Mouse (Mus musculus) kidney, embryonic 14.5 days (tissue): ENCODE measurements around the gene Il17rc. TPM values are rescaled to one million over a fixed set of nuclear protein-coding genes. Genes with fewer than 3 reads are reported as not detected.

Experiments
- ATAC-seq: fragments of 200-750 bp; cut with Nextera tagmentation; 2 replicates; pipeline ENCODE4 v1.8.0; 2017; ENCODE audit warnings: moderate number of reproducible peaks, mild to moderate bottlenecking, moderate TSS enrichment, moderate library complexity; ENCODE audit not compliant: low FRiP score, low TSS enrichment
- H3K27ac ChIP-seq: fragments of 300-500 bp; sonication (generic); 2 replicates; pipeline ENCODE4 v1.5.1; 2014; ENCODE audit warnings: low read depth, mild to moderate bottlenecking, low read length, moderate library complexity, mixed read lengths
- H3K27me3 ChIP-seq: fragments of 300-500 bp; sonication (generic); 2 replicates; pipeline ENCODE4 v1.6.1; 2014; ENCODE audit warnings: mild to moderate bottlenecking, low read length; ENCODE audit not compliant: control insufficient read depth, insufficient read depth
- H3K36me3 ChIP-seq: fragments of 300-500 bp; sonication (generic); 2 replicates; pipeline ENCODE4 v1.6.1; 2014; ENCODE audit warnings: low read length, mixed read lengths; ENCODE audit not compliant: control insufficient read depth, insufficient read depth
- H3K4me1 ChIP-seq: fragments of 300-500 bp; sonication (generic); 2 replicates; pipeline ENCODE4 v1.6.1; 2014; ENCODE audit warnings: low read length, mixed read lengths; ENCODE audit not compliant: control insufficient read depth, insufficient read depth
- H3K4me2 ChIP-seq: fragments of 300-500 bp; sonication (generic); replicated peaks from 2 replicates; pipeline ENCODE4 v1.6.1; 2014; ENCODE audit warnings: low read depth, mild to moderate bottlenecking, low read length
- H3K4me3 ChIP-seq: fragments of 300-500 bp; sonication (generic); 2 replicates; pipeline ENCODE4 v1.5.1; 2014; ENCODE audit warnings: mild to moderate bottlenecking, low read length
- H3K9ac ChIP-seq: fragments of 300-500 bp; sonication (generic); 2 replicates; pipeline ENCODE4 v1.6.1; 2014; ENCODE audit warnings: low read depth, mild to moderate bottlenecking, low read length, moderate library complexity
- H3K9me3 ChIP-seq: fragments of 300-500 bp; sonication (generic); 2 replicates; pipeline ENCODE4 v1.6.1; 2016; ENCODE audit warnings: low read length; ENCODE audit not compliant: control insufficient read depth
- WGBS: fragments of 180-500 bp; shearing (Covaris S2); extraction: QIAGEN DNeasy Blood & Tissue Kit; methylation state at CpG from one replicate; pipeline ENCODE4 v1.1.7; 2014; 5-methylcytosine and 5-hydroxymethylcytosine counted together
- polyA plus RNA-seq: library from polyadenylated mRNA; unstranded; fragments of >200 nt; fragmentation: Nextera tagmentation; extraction: Ambion mirVana; gene quantifications from 2 replicates; pipeline ENCODE4 v1.2.1, GENCODE M21; 2014

Il17rc gene
- polyA plus RNA-seq, result 9.3 and 9.5 TPM in 2 replicates

DNA sequence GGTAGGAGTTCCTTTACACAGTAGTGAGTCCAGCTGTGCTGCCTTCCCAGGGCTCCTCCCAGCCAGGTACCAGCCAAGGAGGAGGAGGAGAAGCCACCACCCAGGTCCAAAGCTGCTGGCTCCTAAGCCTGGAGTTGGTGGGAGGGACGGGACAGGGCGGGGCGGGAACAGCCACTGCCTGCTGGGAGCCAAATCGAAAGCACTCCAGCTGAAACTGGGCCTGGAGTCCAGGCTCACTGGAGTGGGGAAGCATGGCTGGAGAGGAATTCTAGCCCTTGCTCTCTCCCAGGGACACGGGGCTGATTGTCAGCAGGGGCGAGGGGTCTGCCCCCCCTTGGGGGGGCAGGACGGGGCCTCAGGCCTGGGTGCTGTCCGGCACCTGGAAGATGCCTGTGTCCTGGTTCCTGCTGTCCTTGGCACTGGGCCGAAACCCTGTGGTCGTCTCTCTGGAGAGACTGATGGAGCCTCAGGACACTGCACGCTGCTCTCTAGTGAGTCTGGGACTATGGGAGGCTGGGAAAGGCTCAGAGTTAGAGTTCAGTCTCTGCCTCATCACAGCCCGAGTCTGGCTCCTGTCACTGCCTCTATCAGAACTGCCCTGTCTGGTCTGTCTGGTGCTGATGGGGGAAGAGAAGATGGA is at the start of gene Il17rc:
Il17rc (plus strand) TSS at position 131 of the 640 bp plus-strand sequence.
- H3K4me3 ChIP-seq, result peak within 1 kb of the TSS; percentile 21; the same call in 1 of the 2 replicates
- 14% methylated on average over 12 of the region's 12 CpGs for WGBS
- peaks cover 8% of the 10 kb centered on the region; the same call in 1 of the 2 replicates for H3K27me3 ChIP-seq
- no peaks in the 10 kb centered on the region for H3K36me3 ChIP-seq
- ATAC-seq, result peak; percentile 48; the same call in 1 of the 2 replicates
- H3K4me2 ChIP-seq, result peak within 1 kb of the TSS; percentile 42
- H3K4me1 ChIP-seq, result peaks cover 20% of the 10 kb centered on the region; the same call in 1 of the 2 replicates
- no peaks in the 10 kb centered on the region for H3K9me3 ChIP-seq
- peak within 1 kb of the TSS; percentile 47 for H3K9ac ChIP-seq
- H3K27ac ChIP-seq, result no peak within 1 kb of the TSS

DNA sequence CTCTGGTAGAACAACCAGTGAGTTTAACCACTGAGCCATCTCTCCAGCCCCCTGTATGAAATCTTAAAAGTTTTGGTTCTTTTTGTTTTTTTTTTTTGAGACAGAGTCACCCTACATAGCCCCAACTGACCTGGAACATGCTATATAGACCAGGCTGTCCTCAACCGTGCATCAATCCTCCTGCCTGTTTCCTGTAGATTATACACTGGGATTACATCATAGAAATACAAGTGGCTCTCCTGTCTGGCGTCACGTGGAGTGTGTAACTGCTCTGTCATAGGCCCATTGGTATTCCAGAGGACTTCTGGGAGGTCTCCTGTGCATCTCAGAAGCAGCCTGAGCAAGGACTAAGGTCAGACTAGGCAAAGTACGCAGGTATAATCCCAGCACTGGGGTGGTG is 48.2 kb upstream of the Il17rc start:
- H3K27ac ChIP-seq, result no peak overlapping the region
- peaks cover 4% of the 10 kb centered on the region; the same call in 1 of the 2 replicates for H3K9me3 ChIP-seq
- no peaks in the 10 kb centered on the region for H3K27me3 ChIP-seq
- H3K9ac ChIP-seq, result no peak overlapping the region
- WGBS, result 73% methylated on average over 4 of the region's 4 CpGs
- H3K4me1 ChIP-seq, result 0 out of 2 replicates have a peak, but pooled peaks cover 7% of the 10 kb centered on the region
- H3K36me3 ChIP-seq, result no peaks in the 10 kb centered on the region
- H3K4me2 ChIP-seq, result no peak overlapping the region
- no peak for ATAC-seq
- H3K4me3 ChIP-seq, result no peak overlapping the region

DNA sequence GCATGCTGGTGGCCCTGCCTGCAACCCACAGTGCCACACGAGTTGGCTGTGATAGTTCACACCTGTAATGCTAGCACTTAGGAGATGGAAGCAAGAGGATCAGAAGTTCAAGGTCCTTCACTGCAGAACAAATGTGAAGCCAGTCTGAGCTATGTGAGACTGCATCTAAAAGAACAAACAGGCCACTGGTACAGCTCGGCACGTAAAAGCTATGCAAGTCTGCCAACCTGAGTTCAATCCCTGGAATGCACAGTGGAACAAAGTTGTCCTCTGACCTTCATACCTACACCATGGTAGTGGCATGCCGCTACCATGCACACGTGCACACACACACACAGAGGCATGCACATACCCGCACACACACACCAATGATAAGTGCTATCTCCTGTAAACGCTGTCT is 47.0 kb upstream of the Il17rc start:
- no peak overlapping the region for H3K9ac ChIP-seq
- peaks cover 4% of the 10 kb centered on the region; the same call in 1 of the 2 replicates for H3K9me3 ChIP-seq
- no peak for ATAC-seq
- H3K36me3 ChIP-seq, result no peaks in the 10 kb centered on the region
- H3K27me3 ChIP-seq, result no peaks in the 10 kb centered on the region
- H3K4me1 ChIP-seq, result no peaks in the 10 kb centered on the region
- H3K4me2 ChIP-seq, result no peak overlapping the region
- 82% methylated on average over 7 of the region's 7 CpGs for WGBS
- no peak overlapping the region for H3K27ac ChIP-seq
- no peak overlapping the region for H3K4me3 ChIP-seq

DNA sequence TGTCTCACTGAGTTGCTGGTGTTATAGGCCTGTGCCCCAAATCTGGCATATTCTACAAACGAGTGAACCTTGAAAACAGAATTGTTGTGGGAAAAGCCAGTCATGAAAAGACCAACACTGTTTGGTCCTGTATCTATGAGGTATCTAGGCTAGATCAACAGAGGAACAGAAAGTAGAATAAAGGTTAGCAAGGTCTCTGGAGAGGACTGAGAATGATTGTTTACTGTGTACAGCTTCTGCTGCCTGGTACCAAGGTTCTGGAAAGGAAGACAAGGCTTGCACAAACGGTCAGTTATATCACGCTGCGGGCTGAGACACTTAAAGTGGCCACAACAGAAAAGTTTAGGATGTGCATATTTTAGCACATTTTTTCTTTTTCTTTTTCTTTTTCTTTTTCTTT is 44.5 kb upstream of the Il17rc start:
- Histone ChIP-seq H3K4me2 (no peak overlapping the region), H3K36me3 (no peaks in the 10 kb centered on the region), H3K9me3 (peaks cover 4% of the 10 kb centered on the region; the same call in 1 of the 2 replicates), H3K27me3 (no peaks in the 10 kb centered on the region), H3K4me1 (no peaks in the 10 kb centered on the region), H3K9ac (no peak overlapping the region), H3K27ac (no peak overlapping the region), H3K4me3 (no peak overlapping the region)
- 88% methylated on average over 4 of the region's 4 CpGs for WGBS
- no peak for ATAC-seq

DNA sequence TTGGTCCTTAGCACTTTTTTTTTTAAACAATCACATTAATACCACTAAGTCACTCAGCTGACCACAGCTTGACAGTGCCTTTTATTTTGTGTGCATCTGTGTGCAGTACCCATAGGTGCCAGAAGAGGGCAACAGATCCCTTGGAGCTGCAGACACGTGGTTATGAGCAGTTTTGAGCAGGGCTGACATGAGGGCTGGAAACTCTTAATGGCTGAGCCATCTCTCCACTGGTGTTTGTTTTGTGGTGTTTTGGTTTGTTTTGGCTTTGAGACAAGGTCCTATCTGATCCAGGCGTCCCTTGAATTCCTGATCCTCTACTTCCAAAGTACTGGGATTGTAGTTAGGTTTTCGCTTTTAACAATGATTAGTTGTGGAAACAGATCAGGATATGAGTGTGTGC is 43.8 kb upstream of the Il17rc start:
- peaks cover 4% of the 10 kb centered on the region; the same call in 1 of the 2 replicates for H3K9me3 ChIP-seq
- H3K4me2 ChIP-seq, result no peak overlapping the region
- WGBS, result 60% methylated on average over 3 of the region's 3 CpGs
- no peak overlapping the region for H3K9ac ChIP-seq
- H3K4me3 ChIP-seq, result no peak overlapping the region
- 0 out of 2 replicates have a peak, but pooled peaks cover 3% of the 10 kb centered on the region for H3K4me1 ChIP-seq
- no peak overlapping the region for H3K27ac ChIP-seq
- H3K36me3 ChIP-seq, result no peaks in the 10 kb centered on the region
- no peaks in the 10 kb centered on the region for H3K27me3 ChIP-seq
- ATAC-seq, result no peak

DNA sequence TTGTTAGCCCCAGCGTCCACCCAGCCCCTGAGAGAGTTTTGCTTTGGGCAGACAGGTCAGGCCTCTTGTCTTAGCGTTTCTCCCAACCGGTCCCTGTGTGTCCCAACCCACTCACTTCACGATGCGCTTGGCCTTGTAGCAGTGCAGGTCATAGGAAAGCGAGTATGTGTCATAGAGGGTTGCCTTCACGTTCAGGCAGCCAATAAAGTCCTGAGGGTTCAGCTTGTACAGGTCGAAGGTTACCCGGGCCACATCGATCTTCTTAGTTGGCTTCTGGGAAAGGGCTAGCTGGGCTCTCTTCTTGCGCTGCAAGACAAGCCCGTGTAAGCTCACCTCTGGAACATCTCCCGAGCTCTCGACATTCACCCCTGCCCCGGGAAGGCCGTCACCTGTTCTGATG is 43.2 kb upstream of the Il17rc start:
- ATAC-seq, result no peak
- Histone ChIP-seq H3K27ac (no peak overlapping the region), H3K4me3 (no peak overlapping the region), H3K4me1 (0 out of 2 replicates have a peak, but pooled peaks cover 3% of the 10 kb centered on the region), H3K9me3 (peaks cover 4% of the 10 kb centered on the region; the same call in 1 of the 2 replicates), H3K36me3 (no peaks in the 10 kb centered on the region), H3K4me2 (no peak overlapping the region), H3K9ac (no peak overlapping the region), H3K27me3 (no peaks in the 10 kb centered on the region)
- WGBS, result 86% methylated on average over 16 of the region's 16 CpGs

DNA sequence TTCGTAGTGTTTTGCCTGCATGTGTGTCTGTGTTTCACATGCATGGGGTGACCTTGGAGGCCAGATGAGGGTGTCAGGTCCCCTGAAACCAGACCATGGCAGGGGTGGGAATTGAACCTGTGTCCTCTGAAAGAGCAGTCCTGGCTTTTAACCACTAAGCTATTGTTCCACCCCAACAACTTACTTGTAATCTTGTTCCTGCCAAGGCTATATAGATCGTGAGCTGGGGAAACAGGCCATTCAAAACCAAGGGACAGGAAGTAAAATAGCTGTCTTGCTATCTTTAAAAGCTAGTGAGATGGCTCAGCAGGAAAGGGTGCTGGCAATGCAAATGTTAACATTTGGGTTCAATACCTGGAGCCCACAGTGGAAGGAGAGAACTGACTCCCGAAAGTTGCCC is 41.3 kb upstream of the Il17rc start:
- H3K4me3 ChIP-seq, result no peak overlapping the region
- H3K4me2 ChIP-seq, result no peak overlapping the region
- 81% methylated on average over 3 of the region's 3 CpGs for WGBS
- peaks cover 4% of the 10 kb centered on the region; the same call in 1 of the 2 replicates for H3K9me3 ChIP-seq
- no peak overlapping the region for H3K9ac ChIP-seq
- H3K27me3 ChIP-seq, result no peaks in the 10 kb centered on the region
- H3K27ac ChIP-seq, result no peak overlapping the region
- H3K36me3 ChIP-seq, result no peaks in the 10 kb centered on the region
- H3K4me1 ChIP-seq, result 0 out of 2 replicates have a peak, but pooled peaks cover 3% of the 10 kb centered on the region
- no peak for ATAC-seq

DNA sequence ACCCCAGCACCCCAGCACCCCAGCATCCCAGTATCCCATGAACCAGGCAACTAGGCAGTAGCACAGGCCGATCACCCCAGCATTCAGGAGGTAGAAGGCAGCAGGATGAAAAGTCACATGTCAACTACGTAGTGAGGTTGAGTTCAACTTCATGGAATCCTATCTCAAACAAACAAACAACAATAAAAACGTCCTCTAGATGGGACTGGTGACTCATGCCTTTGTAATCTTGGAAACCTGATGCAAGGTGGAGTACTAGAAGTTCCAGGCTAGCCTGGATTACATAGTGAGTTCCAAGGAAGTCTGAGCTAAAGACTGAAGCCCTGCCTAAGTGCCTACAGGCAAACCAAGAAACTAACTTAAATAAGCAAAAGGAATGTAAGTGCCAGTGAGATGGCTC is 40.4 kb upstream of the Il17rc start:
- no peaks in the 10 kb centered on the region for H3K27me3 ChIP-seq
- 58% methylated on average over 3 of the region's 3 CpGs for WGBS
- no peak overlapping the region for H3K4me3 ChIP-seq
- no peaks in the 10 kb centered on the region for H3K36me3 ChIP-seq
- no peak overlapping the region for H3K4me2 ChIP-seq
- H3K9me3 ChIP-seq, result peaks cover 4% of the 10 kb centered on the region; the same call in 1 of the 2 replicates
- no peak overlapping the region for H3K27ac ChIP-seq
- ATAC-seq, result no peak
- 0 out of 2 replicates have a peak, but pooled peaks cover 3% of the 10 kb centered on the region for H3K4me1 ChIP-seq
- H3K9ac ChIP-seq, result no peak overlapping the region

DNA sequence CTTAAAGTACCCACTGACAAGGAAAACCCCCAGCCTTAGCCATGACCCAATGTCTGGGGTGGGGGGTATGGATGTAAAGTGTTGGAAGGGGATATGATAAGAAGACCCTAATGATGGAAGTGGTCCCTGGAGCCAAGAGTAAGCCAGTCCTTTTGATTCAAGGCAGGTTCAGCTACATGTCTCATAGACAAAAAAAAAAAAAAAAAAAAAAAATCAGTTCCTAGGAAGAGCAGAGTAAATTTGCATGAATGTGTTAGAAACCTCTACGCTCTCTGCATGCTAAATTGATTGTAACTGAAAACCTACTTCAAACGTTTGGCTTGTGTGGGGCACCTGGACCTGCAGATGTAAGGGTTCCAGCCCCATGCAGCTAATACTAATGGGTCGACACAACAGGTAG is 39.4 kb upstream of the Il17rc start:
- ATAC-seq, result no peak
- H3K4me3 ChIP-seq, result no peak overlapping the region
- H3K27me3 ChIP-seq, result no peaks in the 10 kb centered on the region
- WGBS, result 57% methylated on average over 3 of the region's 3 CpGs
- no peak overlapping the region for H3K9ac ChIP-seq
- no peak overlapping the region for H3K27ac ChIP-seq
- H3K36me3 ChIP-seq, result no peaks in the 10 kb centered on the region
- H3K4me2 ChIP-seq, result no peak overlapping the region
- H3K4me1 ChIP-seq, result 0 out of 2 replicates have a peak, but pooled peaks cover 3% of the 10 kb centered on the region
- peaks cover 4% of the 10 kb centered on the region; the same call in 1 of the 2 replicates for H3K9me3 ChIP-seq
